Mouse (Mus musculus) heart, embryonic 12.5 days (tissue): Measurements from ENCODE around the gene Fkbp5. TPM values are rescaled to one million over a fixed set of nuclear protein-coding genes. Genes with fewer than 3 reads are reported as not detected.

ENCODE experiments used
- ATAC-seq: fragments of 200-750 bp; cut with Nextera tagmentation; 2 replicates; pipeline ENCODE4 v1.8.0; 2017; ENCODE audit warnings: moderate TSS enrichment, moderate library complexity; ENCODE audit not compliant: insufficient number of reproducible peaks, low FRiP score
- H3K27ac ChIP-seq: fragments of 300-500 bp; sonication (generic); 2 replicates; pipeline ENCODE4 v1.5.1; 2016; ENCODE audit warnings: mild to moderate bottlenecking, moderate library complexity; ENCODE audit not compliant: poor library complexity, severe bottlenecking
- H3K27me3 ChIP-seq: fragments of 300-500 bp; sonication (generic); replicated peaks from 2 replicates; pipeline ENCODE4 v1.6.1; 2016; ENCODE audit warnings: mild to moderate bottlenecking, moderate library complexity
- H3K36me3 ChIP-seq: fragments of 300-500 bp; sonication (generic); 2 replicates; pipeline ENCODE4 v1.6.1; 2016; ENCODE audit warnings: mild to moderate bottlenecking, moderate library complexity
- H3K4me1 ChIP-seq: fragments of 300-500 bp; sonication (generic); replicated peaks from 2 replicates; pipeline ENCODE4 v1.6.1; 2016; ENCODE audit warnings: mild to moderate bottlenecking
- H3K4me2 ChIP-seq: fragments of 300-500 bp; sonication (generic); 2 replicates; pipeline ENCODE4 v1.6.1; 2016; ENCODE audit warnings: mild to moderate bottlenecking, moderate library complexity
- H3K4me3 ChIP-seq: fragments of 300-500 bp; sonication (generic); 2 replicates; pipeline ENCODE4 v1.5.1; 2016; ENCODE audit warnings: mild to moderate bottlenecking
- H3K9ac ChIP-seq: fragments of 300-500 bp; sonication (generic); 2 replicates; pipeline ENCODE4 v1.6.1; 2016; ENCODE audit warnings: mild to moderate bottlenecking, moderate library complexity
- H3K9me3 ChIP-seq: fragments of 300-500 bp; sonication (generic); replicated peaks from 2 replicates; pipeline ENCODE4 v1.6.1; 2016; ENCODE audit warnings: mild to moderate bottlenecking, moderate library complexity
- WGBS: fragments of 180-500 bp; shearing (Covaris S2); methylation state at CpG from one replicate; pipeline ENCODE4 v1.1.7; 2016; 5-methylcytosine and 5-hydroxymethylcytosine counted together
- polyA plus RNA-seq: library from polyadenylated mRNA; unstranded; fragments of >200 nt; fragmentation: Nextera tagmentation; extraction: Ambion mirVana; gene quantifications from 2 replicates; pipeline ENCODE4 v1.2.1, GENCODE M21; 2016

The Fkbp5 gene
- polyA plus RNA-seq, 1 experiment from 2014 or later = 16.0 TPM

GRCm38 (mm10) chr17:28391568-28392432 is 125.5 kb downstream of the Fkbp5 start:
- Histone ChIP-seq H3K4me2 (peak overlapping the region; percentile 62), H3K4me3 (0 out of 2 replicates have a peak overlapping the region, but pooled peaks have one; percentile 8), H3K27ac (no peak overlapping the region), H3K27me3 (peaks cover 30% of the 10 kb centered on the region), H3K9me3 (no peaks in the 10 kb centered on the region), H3K9ac (peak overlapping the region; percentile 51; the same call in 1 of the 2 replicates), H3K4me1 (peaks cover 7% of the 10 kb centered on the region; the same call in 1 of the 2 replicates), H3K36me3 (no peaks in the 10 kb centered on the region)
- 6% methylated on average over 21 of the region's 25 CpGs for WGBS
- ATAC-seq = 0 out of 2 replicates have a peak, but pooled peaks have one; percentile 45

- H3K27me3 ChIP-seq = peaks cover 41% of the 10 kb centered on the region
- no peaks in the 10 kb centered on the region for H3K9me3 ChIP-seq
- H3K36me3 ChIP-seq = no peaks in the 10 kb centered on the region
- H3K4me3 ChIP-seq = no peak overlapping the region
- H3K4me2 ChIP-seq = no peak overlapping the region
- H3K9ac ChIP-seq = no peak overlapping the region
- WGBS = 75% methylated on average over 3 of the region's 3 CpGs
- H3K27ac ChIP-seq = no peak overlapping the region
- H3K4me1 ChIP-seq = peaks cover 12% of the 10 kb centered on the region; the same call in 1 of the 2 replicates
- no peak for ATAC-seq
Measured at GRCm38 (mm10) chr17:28388534-28388933, 128.8 kb downstream of the Fkbp5 start.

GRCm38 (mm10) chr17:28386150-28386905 is 131.0 kb downstream of the Fkbp5 start:
- H3K36me3 ChIP-seq = no peaks in the 10 kb centered on the region
- H3K9ac ChIP-seq = no peak overlapping the region
- ATAC-seq = 0 out of 2 replicates have a peak, but pooled peaks have one; percentile 45
- no peak overlapping the region for H3K27ac ChIP-seq
- H3K27me3 ChIP-seq = peaks cover 41% of the 10 kb centered on the region
- WGBS = 4% methylated on average over 23 of the region's 23 CpGs
- H3K9me3 ChIP-seq = no peaks in the 10 kb centered on the region
- peak overlapping the region; percentile 15 for H3K4me3 ChIP-seq
- 0 out of 2 replicates have a peak, but pooled peaks cover 4% of the 10 kb centered on the region for H3K4me1 ChIP-seq
- peak overlapping the region; percentile 58 for H3K4me2 ChIP-seq

GRCm38 (mm10) chr17:28384298-28384697 is 133.0 kb downstream of the Fkbp5 start:
- no peaks in the 10 kb centered on the region for H3K9me3 ChIP-seq
- H3K9ac ChIP-seq = no peak overlapping the region
- peaks cover 38% of the 10 kb centered on the region for H3K27me3 ChIP-seq
- H3K36me3 ChIP-seq = no peaks in the 10 kb centered on the region
- H3K4me3 ChIP-seq = no peak overlapping the region
- WGBS = 68% methylated on average over 4 of the region's 4 CpGs
- H3K4me1 ChIP-seq = 0 out of 2 replicates have a peak, but pooled peaks cover 4% of the 10 kb centered on the region
- H3K4me2 ChIP-seq = no peak overlapping the region
- H3K27ac ChIP-seq = no peak overlapping the region
- no peak for ATAC-seq

GRCm38 (mm10) chr17:28380255-28380654 is 137.1 kb downstream of the Fkbp5 start:
- Histone ChIP-seq H3K4me1 (peaks cover 5% of the 10 kb centered on the region), H3K27ac (no peak overlapping the region), H3K4me3 (no peak overlapping the region), H3K9me3 (no peaks in the 10 kb centered on the region), H3K4me2 (no peak overlapping the region), H3K9ac (no peak overlapping the region), H3K36me3 (no peaks in the 10 kb centered on the region), H3K27me3 (peaks cover 22% of the 10 kb centered on the region)
- no peak for ATAC-seq
- 2% methylated on average over 6 of the region's 6 CpGs for WGBS

GRCm38 (mm10) chr17:28375592-28376061 is 141.7 kb downstream of the Fkbp5 start:
- Histone ChIP-seq H3K9ac (no peak overlapping the region), H3K36me3 (no peaks in the 10 kb centered on the region), H3K27me3 (peaks cover 49% of the 10 kb centered on the region), H3K27ac (no peak overlapping the region), H3K4me3 (no peak overlapping the region), H3K4me1 (peaks cover 8% of the 10 kb centered on the region), H3K4me2 (0 out of 2 replicates have a peak overlapping the region, but pooled peaks have one; percentile 11), H3K9me3 (no peaks in the 10 kb centered on the region)
- ATAC-seq = peak; percentile 23; the same call in 1 of the 2 replicates
- WGBS = 8% methylated on average over 17 of the region's 17 CpGs

- peaks cover 8% of the 10 kb centered on the region for H3K4me1 ChIP-seq
- H3K27ac ChIP-seq = no peak overlapping the region
- ATAC-seq = no peak
- H3K9me3 ChIP-seq = no peaks in the 10 kb centered on the region
- no peak overlapping the region for H3K4me3 ChIP-seq
- peak overlapping the region; percentile 7; the same call in 1 of the 2 replicates for H3K9ac ChIP-seq
- H3K27me3 ChIP-seq = peaks cover 45% of the 10 kb centered on the region
- H3K4me2 ChIP-seq = peak overlapping the region; percentile 10; the same call in 1 of the 2 replicates
- H3K36me3 ChIP-seq = no peaks in the 10 kb centered on the region
- 21% methylated on average over 16 of the region's 16 CpGs for WGBS
Measured at GRCm38 (mm10) chr17:28374494-28374893, 142.8 kb downstream of the Fkbp5 start.

- Histone ChIP-seq H3K36me3 (no peaks in the 10 kb centered on the region), H3K27me3 (peaks cover 43% of the 10 kb centered on the region), H3K4me3 (no peak overlapping the region), H3K4me1 (peaks cover 8% of the 10 kb centered on the region), H3K27ac (no peak overlapping the region), H3K4me2 (no peak overlapping the region), H3K9ac (no peak overlapping the region), H3K9me3 (no peaks in the 10 kb centered on the region)
- 14% methylated on average over 10 of the region's 10 CpGs for WGBS
- ATAC-seq = no peak; the same call in 1 of the 2 replicates
Measured at GRCm38 (mm10) chr17:28373821-28374220, 143.5 kb downstream of the Fkbp5 start.

- Histone ChIP-seq H3K4me1 (peaks cover 12% of the 10 kb centered on the region), H3K27ac (no peak overlapping the region), H3K9ac (no peak overlapping the region), H3K4me2 (no peak overlapping the region), H3K4me3 (no peak overlapping the region), H3K9me3 (no peaks in the 10 kb centered on the region), H3K36me3 (no peaks in the 10 kb centered on the region), H3K27me3 (peaks cover 41% of the 10 kb centered on the region)
- 76% methylated on average over 1 of the region's 1 CpGs for WGBS
- no peak for ATAC-seq
Measured at GRCm38 (mm10) chr17:28371941-28372340, 145.4 kb downstream of the Fkbp5 start.

- no peak overlapping the region for H3K4me3 ChIP-seq
- no peak for ATAC-seq
- H3K9ac ChIP-seq = no peak overlapping the region
- WGBS = 63% methylated on average over 2 of the region's 2 CpGs
- H3K4me2 ChIP-seq = no peak overlapping the region
- H3K36me3 ChIP-seq = no peaks in the 10 kb centered on the region
- peaks cover 35% of the 10 kb centered on the region for H3K27me3 ChIP-seq
- H3K9me3 ChIP-seq = no peaks in the 10 kb centered on the region
- H3K4me1 ChIP-seq = peaks cover 12% of the 10 kb centered on the region
- no peak overlapping the region for H3K27ac ChIP-seq
Measured at GRCm38 (mm10) chr17:28371286-28371685, 146.0 kb downstream of the Fkbp5 start.

GRCm38 (mm10) chr17:28369056-28369455 is 148.3 kb downstream of the Fkbp5 start:
- H3K4me1 ChIP-seq = peaks cover 16% of the 10 kb centered on the region

More at GRCm38 (mm10) chr17:28369056-28369455, 148.3 kb downstream of the Fkbp5 start:
- Histone ChIP-seq H3K9me3 (no peaks in the 10 kb centered on the region), H3K36me3 (no peaks in the 10 kb centered on the region), H3K4me2 (no peak overlapping the region), H3K9ac (no peak overlapping the region), H3K27me3 (peaks cover 34% of the 10 kb centered on the region), H3K27ac (no peak overlapping the region), H3K4me3 (no peak overlapping the region)
- WGBS = 60% methylated on average over 5 of the region's 5 CpGs
- ATAC-seq = no peak
